Mouse (Mus musculus) kidney, adult 2 months (tissue): ENCODE results near the gene Snta1.

Experiments
- CTCF ChIP-seq: fragments of 200-500 bp; conservative IDR thresholded peaks from 2 replicates; pipeline ENCODE4 v1.5.1; 2011; ENCODE audit warnings: low read depth, mild to moderate bottlenecking, control low read depth, low read length, moderate library complexity, mixed read lengths; ENCODE audit not compliant: insufficient read depth, insufficient read length
- POLR2A ChIP-seq: fragments of 200-500 bp; IDR thresholded peaks from one replicate; pipeline ENCODE4 v1.6.1; 2011; ENCODE audit warnings: low read depth, low read length, control low read depth

- TF ChIP-seq CTCF (no peak), POLR2A (no peak)
Measured at GRCm38 (mm10) chr2:154372842-154373500, 34.9 kb downstream of the Snta1 start, which contains the start of gene Cdk5rap1.
